Mouse (Mus musculus) neural tube, embryonic 12.5 days (tissue): ENCODE results near the gene Sprr2k. TPM values are rescaled to one million over a fixed set of nuclear protein-coding genes. Genes with fewer than 3 reads are reported as not detected.

Experiments
- ATAC-seq: fragments of 200-750 bp; cut with Nextera tagmentation; 2 replicates; pipeline ENCODE4 v1.8.0; 2017; ENCODE audit warnings: low read depth, mild to moderate bottlenecking, moderate TSS enrichment, moderate library complexity; ENCODE audit not compliant: low FRiP score
- H3K27ac ChIP-seq: fragments of 300-500 bp; sonication (generic); 2 replicates; pipeline ENCODE4 v1.5.1; 2016
- H3K27me3 ChIP-seq: fragments of 300-500 bp; sonication (generic); replicated peaks from 2 replicates; pipeline ENCODE4 v1.6.1; 2016; ENCODE audit warnings: mild to moderate bottlenecking
- H3K36me3 ChIP-seq: fragments of 300-500 bp; sonication (generic); 2 replicates; pipeline ENCODE4 v1.6.1; 2016; ENCODE audit warnings: mild to moderate bottlenecking
- H3K4me1 ChIP-seq: fragments of 300-500 bp; sonication (generic); 2 replicates; pipeline ENCODE4 v1.6.1; 2016
- H3K4me2 ChIP-seq: fragments of 300-500 bp; sonication (generic); replicated peaks from 2 replicates; pipeline ENCODE4 v1.6.1; 2016; ENCODE audit warnings: mild to moderate bottlenecking
- H3K4me3 ChIP-seq: fragments of 300-500 bp; sonication (generic); 2 replicates; pipeline ENCODE4 v1.5.1; 2016
- H3K9ac ChIP-seq: fragments of 300-500 bp; sonication (generic); 2 replicates; pipeline ENCODE4 v1.6.1; 2016; ENCODE audit warnings: mild to moderate bottlenecking
- H3K9me3 ChIP-seq: fragments of 300-500 bp; sonication (generic); 2 replicates; pipeline ENCODE4 v1.6.1; 2016; ENCODE audit warnings: mild to moderate bottlenecking
- WGBS: fragments of 180-500 bp; shearing (Covaris S2); methylation state at CpG from one replicate; pipeline ENCODE4 v1.1.7; 2016; 5-methylcytosine and 5-hydroxymethylcytosine counted together
- polyA plus RNA-seq: library from polyadenylated mRNA; unstranded; fragments of >200 nt; fragmentation: Nextera tagmentation; extraction: Ambion mirVana; gene quantifications from 2 replicates; pipeline ENCODE4 v1.2.1, GENCODE M21; 2016

Sprr2k gene
- not detected in 2 replicates for polyA plus RNA-seq

GRCm38 (mm10) chr3:92432282-92432681 lies at the start of gene Sprr2k:
Sprr2k (plus strand) TSS chr3:92432582.
- Histone ChIP-seq H3K4me1 (no peaks in the 10 kb centered on the region), H3K9ac (no peak within 1 kb of the TSS), H3K27me3 (no peaks in the 10 kb centered on the region), H3K4me2 (no peak within 1 kb of the TSS), H3K4me3 (no peak within 1 kb of the TSS), H3K27ac (no peak within 1 kb of the TSS), H3K9me3 (no peaks in the 10 kb centered on the region), H3K36me3 (no peaks in the 10 kb centered on the region)
- ATAC-seq: no peak
- WGBS: 92% methylated on average over 2 of the region's 2 CpGs

GRCm38 (mm10) chr3:92385385-92385784 lies 47.0 kb upstream of the Sprr2k start, which contains the start of gene Sprr2h:
Sprr2h (plus strand) TSS chr3:92385685.
- Histone ChIP-seq H3K27ac (no peak within 1 kb of the TSS), H3K36me3 (no peaks in the 10 kb centered on the region), H3K4me3 (no peak within 1 kb of the TSS), H3K4me2 (no peak within 1 kb of the TSS), H3K4me1 (no peaks in the 10 kb centered on the region), H3K9ac (no peak within 1 kb of the TSS), H3K27me3 (no peaks in the 10 kb centered on the region), H3K9me3 (no peaks in the 10 kb centered on the region)
- ATAC-seq: no peak
- 79% methylated on average over 1 of the region's 1 CpGs for WGBS

DNA sequence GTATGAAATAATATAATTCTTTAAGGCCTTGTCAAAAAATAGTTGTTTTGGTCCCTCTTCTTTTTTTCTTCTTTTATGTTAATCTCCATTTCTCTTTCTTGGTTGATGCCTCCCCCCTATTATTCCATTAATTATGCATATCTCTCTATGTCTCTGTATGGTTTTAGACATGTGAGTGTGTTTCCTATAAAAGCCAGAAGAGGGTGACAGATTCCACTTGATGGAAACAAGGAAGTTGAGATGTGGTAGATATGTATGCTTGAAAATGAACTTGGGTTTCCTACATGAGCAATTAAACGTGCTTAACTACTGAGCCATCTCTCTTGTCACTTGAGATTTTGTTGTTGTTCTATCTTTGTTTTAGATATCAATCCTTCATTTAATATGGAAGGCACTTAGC lies 38.1 kb upstream of the Sprr2k start:
- no peak for ATAC-seq
- Histone ChIP-seq H3K4me3 (no peak overlapping the region), H3K4me2 (no peak overlapping the region), H3K9me3 (no peaks in the 10 kb centered on the region), H3K9ac (no peak overlapping the region), H3K27me3 (no peaks in the 10 kb centered on the region), H3K4me1 (no peaks in the 10 kb centered on the region), H3K36me3 (no peaks in the 10 kb centered on the region), H3K27ac (no peak overlapping the region)
- 72% methylated on average over 1 of the region's 1 CpGs for WGBS

GRCm38 (mm10) chr3:92407691-92408090 lies 24.7 kb upstream of the Sprr2k start, which contains the start of gene Sprr2i:
Sprr2i (plus strand) TSS chr3:92407991.
- Histone ChIP-seq H3K4me1 (no peaks in the 10 kb centered on the region), H3K4me2 (no peak within 1 kb of the TSS), H3K9ac (no peak within 1 kb of the TSS), H3K4me3 (no peak within 1 kb of the TSS), H3K36me3 (no peaks in the 10 kb centered on the region), H3K27me3 (no peaks in the 10 kb centered on the region), H3K9me3 (no peaks in the 10 kb centered on the region), H3K27ac (no peak within 1 kb of the TSS)
- ATAC-seq: no peak
- WGBS: 94% methylated on average over 2 of the region's 2 CpGs

DNA sequence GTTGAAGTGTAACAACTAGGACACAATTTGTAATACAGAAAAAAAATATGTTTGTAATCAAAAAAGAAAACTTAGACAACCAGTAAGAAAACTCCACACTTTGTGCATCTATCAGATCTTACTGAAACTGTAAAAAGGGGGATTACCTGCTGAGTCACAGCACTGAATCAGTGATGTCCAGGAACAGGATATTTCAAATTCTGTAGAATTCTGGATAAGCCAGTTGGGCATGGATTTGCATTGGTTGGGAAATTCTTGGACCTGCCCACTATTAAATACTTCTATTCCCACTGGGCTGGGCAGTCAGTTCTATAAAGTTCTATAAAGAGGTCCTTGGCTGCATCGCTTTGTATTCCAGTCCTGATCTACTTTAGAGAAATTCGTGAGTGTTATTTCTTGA lies 14.6 kb upstream of the Sprr2k start, which contains the start of gene Sprr2j-ps:
Gene Sprr2j-ps, plus strand, starts transcription at position 301 of the 400 bp plus-strand sequence.
- Histone ChIP-seq H3K27ac (no peak within 1 kb of the TSS), H3K4me1 (no peaks in the 10 kb centered on the region), H3K27me3 (no peaks in the 10 kb centered on the region), H3K4me3 (no peak within 1 kb of the TSS), H3K4me2 (no peak within 1 kb of the TSS), H3K36me3 (no peaks in the 10 kb centered on the region), H3K9ac (no peak within 1 kb of the TSS), H3K9me3 (no peaks in the 10 kb centered on the region)
- ATAC-seq: no peak
- 89% methylated on average over 2 of the region's 2 CpGs for WGBS

DNA sequence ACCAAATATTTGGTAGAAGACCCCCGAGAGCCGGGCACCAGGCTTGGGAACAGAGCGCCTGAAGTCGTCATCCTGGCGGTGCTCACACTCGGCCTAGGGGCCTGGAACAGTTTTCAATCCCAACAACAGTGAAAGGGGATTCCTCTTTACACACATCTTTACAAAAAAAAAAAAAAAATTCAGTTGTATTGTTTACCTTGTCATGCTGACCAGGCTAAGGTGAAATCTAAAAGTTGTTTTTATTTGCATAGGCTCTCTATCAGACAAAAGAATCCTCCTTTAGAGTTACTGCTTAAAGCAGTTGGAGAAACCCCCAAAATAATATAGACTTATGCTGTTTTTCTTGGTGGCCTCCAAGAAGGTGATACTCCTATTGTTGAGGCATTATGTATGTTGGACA lies 3.1 kb upstream of the Sprr2k start, which contains the start of gene Gm9774:
Gene Gm9774, minus strand, starts transcription at position 101 of the 400 bp plus-strand sequence.
- no peaks in the 10 kb centered on the region for H3K36me3 ChIP-seq
- H3K4me3 ChIP-seq: no peak within 1 kb of the TSS
- H3K4me1 ChIP-seq: no peaks in the 10 kb centered on the region
- H3K9me3 ChIP-seq: no peaks in the 10 kb centered on the region
- no peak for ATAC-seq
- H3K27me3 ChIP-seq: no peaks in the 10 kb centered on the region
- no peak within 1 kb of the TSS for H3K9ac ChIP-seq
- 87% methylated on average over 6 of the region's 6 CpGs for WGBS
- no peak within 1 kb of the TSS for H3K27ac ChIP-seq
- no peak within 1 kb of the TSS for H3K4me2 ChIP-seq

GRCm38 (mm10) chr3:92438689-92439088 lies 6.3 kb downstream of the Sprr2k start, which contains the start of gene Sprr1b:
Sprr1b (minus strand) TSS chr3:92438789.
- no peak for ATAC-seq
- no peak within 1 kb of the TSS for H3K4me2 ChIP-seq
- H3K9me3 ChIP-seq: no peaks in the 10 kb centered on the region
- no peak within 1 kb of the TSS for H3K27ac ChIP-seq
- H3K4me3 ChIP-seq: no peak within 1 kb of the TSS
- no peak within 1 kb of the TSS for H3K9ac ChIP-seq
- 95% methylated on average over 3 of the region's 3 CpGs for WGBS
- H3K27me3 ChIP-seq: no peaks in the 10 kb centered on the region
- no peaks in the 10 kb centered on the region for H3K36me3 ChIP-seq
- H3K4me1 ChIP-seq: no peaks in the 10 kb centered on the region

DNA sequence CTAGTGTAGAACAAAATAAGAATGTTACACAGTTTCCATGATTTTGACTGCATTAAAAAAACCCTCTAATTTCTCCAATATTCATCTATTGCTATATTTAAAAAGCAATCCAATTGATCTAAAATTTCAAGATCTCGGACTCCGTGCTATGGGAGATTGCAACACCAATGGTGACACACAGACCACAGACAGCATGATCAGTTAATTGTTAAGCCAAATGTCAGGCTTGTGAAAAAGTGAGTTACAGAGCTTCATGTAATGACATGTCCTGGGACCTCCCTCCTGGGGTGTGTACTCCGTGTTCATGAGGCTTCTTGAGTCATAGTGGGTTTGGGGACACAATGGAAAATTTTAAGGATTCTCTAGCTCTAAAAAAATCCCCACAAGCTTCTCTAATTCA lies 7.8 kb downstream of the Sprr2k start:
- 89% methylated on average over 3 of the region's 3 CpGs for WGBS
- H3K9me3 ChIP-seq: no peaks in the 10 kb centered on the region
- H3K36me3 ChIP-seq: no peaks in the 10 kb centered on the region
- H3K4me2 ChIP-seq: no peak overlapping the region
- no peak overlapping the region for H3K27ac ChIP-seq
- no peak overlapping the region for H3K4me3 ChIP-seq
- H3K9ac ChIP-seq: no peak overlapping the region
- no peaks in the 10 kb centered on the region for H3K4me1 ChIP-seq
- ATAC-seq: no peak
- no peaks in the 10 kb centered on the region for H3K27me3 ChIP-seq

GRCm38 (mm10) chr3:92455151-92455550 lies 22.8 kb downstream of the Sprr2k start:
- no peak overlapping the region for H3K4me3 ChIP-seq
- 89% methylated on average over 5 of the region's 5 CpGs for WGBS
- no peak overlapping the region for H3K9ac ChIP-seq
- H3K4me2 ChIP-seq: no peak overlapping the region
- H3K27ac ChIP-seq: no peak overlapping the region
- no peak for ATAC-seq
- H3K9me3 ChIP-seq: no peaks in the 10 kb centered on the region
- H3K4me1 ChIP-seq: no peaks in the 10 kb centered on the region
- no peaks in the 10 kb centered on the region for H3K36me3 ChIP-seq
- H3K27me3 ChIP-seq: no peaks in the 10 kb centered on the region

GRCm38 (mm10) chr3:92458620-92459019 lies 26.2 kb downstream of the Sprr2k start, which contains the start of gene Sprr3:
Sprr3 (minus strand) TSS chr3:92458720.
- Histone ChIP-seq H3K27ac (no peak within 1 kb of the TSS), H3K4me3 (no peak within 1 kb of the TSS), H3K4me1 (no peaks in the 10 kb centered on the region), H3K36me3 (no peaks in the 10 kb centered on the region), H3K9ac (no peak within 1 kb of the TSS), H3K27me3 (no peaks in the 10 kb centered on the region), H3K9me3 (no peaks in the 10 kb centered on the region), H3K4me2 (no peak within 1 kb of the TSS)
- no peak for ATAC-seq
- whole genome bisulfite sequencing: 71% methylated on average over 2 of the region's 2 CpGs

GRCm38 (mm10) chr3:92466576-92466975 lies 34.2 kb downstream of the Sprr2k start:
- no peaks in the 10 kb centered on the region for H3K27me3 ChIP-seq

DNA sequence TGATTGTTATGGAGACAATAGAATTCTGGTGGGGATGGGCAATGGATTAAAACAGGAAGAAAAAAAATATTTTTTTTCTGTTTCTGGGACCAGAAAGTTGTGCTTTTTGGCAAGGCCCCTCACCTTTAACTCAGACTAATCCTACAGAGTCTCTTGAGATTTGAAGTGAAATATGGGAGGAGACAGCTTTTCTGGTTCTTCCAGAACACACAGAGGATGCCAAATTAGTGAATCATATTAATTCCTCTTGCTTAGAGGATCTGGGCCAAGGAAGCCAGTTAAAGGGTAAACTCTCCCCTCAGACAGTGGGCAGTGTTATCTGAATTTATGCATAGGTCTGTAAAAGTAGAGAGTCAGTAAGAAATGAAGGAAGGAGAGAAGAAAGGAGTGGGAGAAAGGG lies 35.0 kb downstream of the Sprr2k start:
- ATAC-seq: no peak
- no peaks in the 10 kb centered on the region for H3K27me3 ChIP-seq
- H3K9me3 ChIP-seq: no peaks in the 10 kb centered on the region
- H3K4me3 ChIP-seq: no peak overlapping the region
- H3K4me2 ChIP-seq: no peak overlapping the region
- no peak overlapping the region for H3K27ac ChIP-seq
- no peaks in the 10 kb centered on the region for H3K36me3 ChIP-seq
- no peak overlapping the region for H3K9ac ChIP-seq
- H3K4me1 ChIP-seq: no peaks in the 10 kb centered on the region

More at GRCm38 (mm10) chr3:92466576-92466975, 34.2 kb downstream of the Sprr2k start:
- ATAC-seq: no peak
- H3K9me3 ChIP-seq: no peaks in the 10 kb centered on the region
- no peak overlapping the region for H3K4me2 ChIP-seq
- no peak overlapping the region for H3K27ac ChIP-seq
- no peaks in the 10 kb centered on the region for H3K36me3 ChIP-seq
- H3K9ac ChIP-seq: no peak overlapping the region
- 98% methylated on average over 1 of the region's 1 CpGs for WGBS
- no peak overlapping the region for H3K4me3 ChIP-seq
- no peaks in the 10 kb centered on the region for H3K4me1 ChIP-seq

DNA sequence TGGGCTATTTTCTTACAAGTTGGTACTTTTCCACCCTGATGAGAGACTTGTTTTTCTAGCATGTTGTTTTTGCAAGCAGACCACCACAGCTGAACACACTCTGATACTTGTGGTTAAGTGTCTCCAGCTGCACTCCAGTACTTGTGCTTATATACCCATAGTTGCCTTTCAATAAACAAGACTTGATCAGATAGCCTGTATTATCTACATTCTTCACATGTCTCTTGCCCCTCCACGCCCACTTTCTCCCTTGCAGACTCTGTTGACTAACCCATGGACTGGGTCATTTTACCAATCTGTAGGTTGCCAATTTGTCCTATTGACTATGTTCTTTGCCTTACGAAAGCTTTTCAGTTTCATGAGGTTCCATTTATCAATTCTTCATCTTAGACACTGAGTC lies 37.7 kb downstream of the Sprr2k start:
- Histone ChIP-seq H3K9ac (no peak overlapping the region), H3K27me3 (no peaks in the 10 kb centered on the region), H3K9me3 (no peaks in the 10 kb centered on the region), H3K4me2 (no peak overlapping the region), H3K4me3 (no peak overlapping the region), H3K36me3 (no peaks in the 10 kb centered on the region), H3K4me1 (no peaks in the 10 kb centered on the region), H3K27ac (no peak overlapping the region)
- ATAC-seq: no peak
- WGBS: 86% methylated on average over 2 of the region's 2 CpGs
